8 mouse cellular contexts compared by ENCODE assay signal in genomic region chrX:103484050-103484449, GRCm38 (mm10).
DNase-seq lines count a peak whose midpoint lies in the region; ATAC-seq and TF ChIP-seq lines count a peak whose summit lies in the region.

No protein-coding gene starts in this region.

- H3K27me3 ChIP-seq in forebrain, embryonic 13.5 days: no peaks in the 10 kb centered on the region
- H3K27me3 ChIP-seq in intestine, embryonic 14.5 days (replicated peaks; ENCODE audit: control insufficient read depth, insufficient read depth, low read length): no peaks in the 10 kb centered on the region
- H3K27me3 ChIP-seq in liver, embryonic 11.5 days (replicated peaks; ENCODE audit: control insufficient read depth, insufficient read depth, low read length): no peaks in the 10 kb centered on the region

- intact Hi-C loops in left cerebral cortex, adult 2 months (cut with DNase I): loop anchor here (1.0 to 5.0 kb wide), 3 partner anchors 140 to 453 kb away; no protein-coding TSS in a partner anchor

- 24% methylated on average over 2 of the region's 2 CpGs for WGBS in forebrain, embryonic 13.5 days
- 54% methylated on average over 2 of the region's 2 CpGs for WGBS in intestine, embryonic 14.5 days
- 40% methylated on average over 2 of the region's 2 CpGs for WGBS in liver, embryonic 11.5 days

- TF ChIP-seq CTCF in left cerebral cortex, adult 2 months (IDR thresholded peaks at IDR 0.05): peak; percentile 88

- no peaks in the 10 kb centered on the region for H3K9me3 ChIP-seq in forebrain, embryonic 13.5 days (replicated peaks)
- H3K9me3 ChIP-seq in intestine, embryonic 14.5 days (ENCODE audit: control insufficient read depth, low read length): no peaks in the 10 kb centered on the region
- H3K9me3 ChIP-seq in liver, embryonic 11.5 days (ENCODE audit: control insufficient read depth, low read length): no peaks in the 10 kb centered on the region

- DNase-seq in left cerebral cortex, adult 2 months (ENCODE audit: extremely low spot score in 1 of 2, low spot score in 2 of 2): peak; percentile 27 to 51
- DNase-seq in left cerebral cortex, adult 11 months (ENCODE audit: low spot score): no peak
- peak; percentile 47 for DNase-seq in adrenal gland, adult 2 months
- DNase-seq in intestine, embryonic 14.5 days (ENCODE audit: low spot score): peak; percentile 62
- DNase-seq in liver, embryonic 11.5 days (ENCODE audit: low spot score): no peak
- DNase-seq in naive thymus-derived CD4-positive, alpha-beta T cell, adult 2 months (ENCODE audit: low read depth): peak; percentile 67
- DNase-seq in yolk sac, embryonic 10.5 days (ENCODE audit: low spot score): peak; percentile 33

- H3K4me3 ChIP-seq in left cerebral cortex, adult 2 months: peak overlapping the region; percentile 68
- no peak overlapping the region for H3K4me3 ChIP-seq in forebrain, embryonic 13.5 days
- H3K4me3 ChIP-seq in intestine, embryonic 14.5 days (ENCODE audit: low read depth, low read length): no peak overlapping the region; the same call in 1 of the 2 replicates
- H3K4me3 ChIP-seq in liver, embryonic 11.5 days (ENCODE audit: low read depth, low read length): no peak overlapping the region

- no peak overlapping the region for H3K27ac ChIP-seq in left cerebral cortex, adult 2 months
- no peak overlapping the region for H3K27ac ChIP-seq in forebrain, embryonic 13.5 days
- no peak overlapping the region for H3K27ac ChIP-seq in intestine, embryonic 14.5 days (ENCODE audit: low read depth)
- H3K27ac ChIP-seq in liver, embryonic 11.5 days (ENCODE audit: low read depth, low read length): no peak overlapping the region

- H3K9ac ChIP-seq in forebrain, embryonic 13.5 days: no peak overlapping the region
- no peak overlapping the region for H3K9ac ChIP-seq in intestine, embryonic 14.5 days (ENCODE audit: low read length)
- H3K9ac ChIP-seq in liver, embryonic 11.5 days (ENCODE audit: low read depth, low read length): no peak overlapping the region

- peak overlapping the region; percentile 45 for H3K4me2 ChIP-seq in forebrain, embryonic 13.5 days
- peak overlapping the region; percentile 41 for H3K4me2 ChIP-seq in intestine, embryonic 14.5 days (ENCODE audit: low read length)
- peak overlapping the region; percentile 54 for H3K4me2 ChIP-seq in liver, embryonic 11.5 days

- H3K4me1 ChIP-seq in forebrain, embryonic 13.5 days: no peaks in the 10 kb centered on the region
- no peaks in the 10 kb centered on the region for H3K4me1 ChIP-seq in intestine, embryonic 14.5 days (replicated peaks; ENCODE audit: control insufficient read depth, insufficient read depth, low read length)
- no peaks in the 10 kb centered on the region for H3K4me1 ChIP-seq in liver, embryonic 11.5 days (replicated peaks; ENCODE audit: control insufficient read depth, insufficient read depth, low read length)

- no peak for ATAC-seq in forebrain, embryonic 13.5 days
- no peak for ATAC-seq in intestine, embryonic 14.5 days (replicated peaks; ENCODE audit: low FRiP score, low TSS enrichment, low read depth)
- ATAC-seq in liver, embryonic 11.5 days (replicated peaks; ENCODE audit: low FRiP score): no peak

- H3K36me3 ChIP-seq in forebrain, embryonic 13.5 days (ENCODE audit: poor library complexity, severe bottlenecking): no peaks in the 10 kb centered on the region
- no peaks in the 10 kb centered on the region for H3K36me3 ChIP-seq in intestine, embryonic 14.5 days (ENCODE audit: control insufficient read depth, insufficient read depth, low read length)
- H3K36me3 ChIP-seq in liver, embryonic 11.5 days (ENCODE audit: control insufficient read depth, insufficient read depth, low read length): peaks cover 2% of the 10 kb centered on the region; the same call in 1 of the 2 replicates

Comparison
In these comparisons a context has a peak if more than half of its experiments do, and no peak if none do; other contexts are left out.
1. DNase-seq: peak in left cerebral cortex, adult 2 months (2 of 2), adrenal gland, adult 2 months (single experiment), intestine, embryonic 14.5 days (single experiment), naive thymus-derived CD4-positive, alpha-beta T cell, adult 2 months (single experiment) and yolk sac, embryonic 10.5 days (single experiment); none in left cerebral cortex, adult 11 months (single experiment) and liver, embryonic 11.5 days (single experiment).
2. Peak in every context shown above with its lines, with median percentiles within 50 percentile points of each other: H3K4me2 ChIP-seq.